Mouse (Mus musculus) hindbrain, embryonic 10.5 days (tissue): ENCODE results near the gene Lix1. TPM values are rescaled to one million over a fixed set of nuclear protein-coding genes. Genes with fewer than 3 reads are reported as not detected.
"Not testable (repeated sequence)": the region's sequence is repeated elsewhere in the genome, so short reads cannot be mapped to it uniquely, and the experiment has no call there.

Source experiments
- DNase-seq: peaks from one replicate; pipeline ENCODE4 v3.0.0-alpha.2; 2017; ENCODE audit warnings: low spot score
- H3K27ac ChIP-seq: fragments of 300-500 bp; sonication (generic); 2 replicates; pipeline ENCODE4 v1.5.1; 2016; ENCODE audit warnings: mild to moderate bottlenecking, moderate library complexity
- H3K27me3 ChIP-seq: fragments of 300-500 bp; sonication (generic); 2 replicates; pipeline ENCODE4 v1.6.1; 2016; ENCODE audit warnings: mild to moderate bottlenecking; ENCODE audit not compliant: poor library complexity, insufficient read depth, severe bottlenecking
- H3K36me3 ChIP-seq: fragments of 300-500 bp; sonication (generic); 2 replicates; pipeline ENCODE4 v1.6.1; 2016; ENCODE audit warnings: mild to moderate bottlenecking, moderate library complexity
- H3K4me1 ChIP-seq: fragments of 300-500 bp; sonication (generic); replicated peaks from 2 replicates; pipeline ENCODE4 v1.6.1; 2016; ENCODE audit warnings: mild to moderate bottlenecking
- H3K4me3 ChIP-seq: fragments of 300-500 bp; sonication (generic); 2 replicates; pipeline ENCODE4 v1.5.1; 2016; ENCODE audit warnings: mild to moderate bottlenecking, moderate library complexity
- H3K9me3 ChIP-seq: fragments of 300-500 bp; sonication (generic); 2 replicates; pipeline ENCODE4 v1.6.1; 2016; ENCODE audit warnings: mild to moderate bottlenecking, moderate library complexity
- WGBS: fragments of 180-500 bp; shearing (Covaris S2); methylation state at CpG from one replicate; pipeline ENCODE4 v1.1.7; 2016; 5-methylcytosine and 5-hydroxymethylcytosine counted together
- polyA plus RNA-seq: library from polyadenylated mRNA; unstranded; fragments of >200 nt; fragmentation: Nextera tagmentation; extraction: Ambion mirVana; gene quantifications from 2 replicates; pipeline ENCODE4 v1.2.1, GENCODE M21; 2016

The Lix1 gene
- polyA plus RNA-seq, 1 experiment from 2014 or later: 31.6 TPM

GRCm38 (mm10) chr17:17452617-17453016 lies 50.1 kb downstream of the Lix1 start:
- Histone ChIP-seq H3K27ac (no peak overlapping the region), H3K4me1 (peaks cover 14% of the 10 kb centered on the region), H3K4me3 (no peak overlapping the region), H3K9me3 (no peaks in the 10 kb centered on the region), H3K27me3 (no peaks in the 10 kb centered on the region), H3K36me3 (peaks cover 3% of the 10 kb centered on the region; the same call in 1 of the 2 replicates)
- 92% methylated on average over 3 of the region's 3 CpGs for WGBS
- no peak for DNase-seq

- Histone ChIP-seq H3K27me3 (no peaks in the 10 kb centered on the region), H3K4me3 (no peak overlapping the region), H3K4me1 (peaks cover 1% of the 10 kb centered on the region), H3K27ac (no peak overlapping the region), H3K9me3 (no peaks in the 10 kb centered on the region), H3K36me3 (peaks cover 8% of the 10 kb centered on the region; the same call in 1 of the 2 replicates)
- 84% methylated on average over 1 of the region's 1 CpGs for WGBS
- no peak for DNase-seq
Measured at GRCm38 (mm10) chr17:17454573-17454972, 52.1 kb downstream of the Lix1 start.

- Histone ChIP-seq H3K27me3 (no peaks in the 10 kb centered on the region), H3K9me3 (no peaks in the 10 kb centered on the region), H3K4me3 (no peak overlapping the region), H3K36me3 (no peaks in the 10 kb centered on the region), H3K4me1 (0 out of 2 replicates have a peak, but pooled peaks cover under 1% of the 10 kb centered on the region), H3K27ac (no peak overlapping the region)
- no peak for DNase-seq
- WGBS: 69% methylated on average over 2 of the region's 2 CpGs
Measured at GRCm38 (mm10) chr17:17485789-17486188, 83.3 kb downstream of the Lix1 start.

GRCm38 (mm10) chr17:17490820-17491621 lies 88.5 kb downstream of the Lix1 start:
- peak; percentile 74 for DNase-seq
- no peaks in the 10 kb centered on the region for H3K9me3 ChIP-seq
- no peak overlapping the region for H3K4me3 ChIP-seq
- no peaks in the 10 kb centered on the region for H3K27me3 ChIP-seq
- peak overlapping the region; percentile 69 for H3K27ac ChIP-seq
- 50% methylated on average over 14 of the region's 15 CpGs for WGBS
- no peaks in the 10 kb centered on the region for H3K36me3 ChIP-seq
- H3K4me1 ChIP-seq: 0 out of 2 replicates have a peak, but pooled peaks cover 2% of the 10 kb centered on the region

- H3K4me3 ChIP-seq: no peak overlapping the region
- 0 out of 2 replicates have a peak, but pooled peaks cover 2% of the 10 kb centered on the region for H3K4me1 ChIP-seq
- no peaks in the 10 kb centered on the region for H3K9me3 ChIP-seq
- H3K27me3 ChIP-seq: no peaks in the 10 kb centered on the region
- WGBS: 65% methylated on average over 7 of the region's 7 CpGs
- H3K27ac ChIP-seq: peak overlapping the region; percentile 43; the same call in 1 of the 2 replicates
- no peak for DNase-seq
- no peaks in the 10 kb centered on the region for H3K36me3 ChIP-seq
Measured at GRCm38 (mm10) chr17:17491622-17492001, 89.1 kb downstream of the Lix1 start.

- Histone ChIP-seq H3K36me3 (no peaks in the 10 kb centered on the region), H3K27ac (0 out of 2 replicates have a peak overlapping the region, but pooled peaks have one; percentile 43), H3K9me3 (no peaks in the 10 kb centered on the region), H3K4me3 (no peak overlapping the region), H3K27me3 (no peaks in the 10 kb centered on the region), H3K4me1 (0 out of 2 replicates have a peak, but pooled peaks cover 2% of the 10 kb centered on the region)
- DNase-seq: no peak
- 88% methylated on average over 8 of the region's 8 CpGs for WGBS
Measured at GRCm38 (mm10) chr17:17492116-17492515, 89.6 kb downstream of the Lix1 start.

- not testable (repeated sequence) for H3K36me3 ChIP-seq, H3K4me1 ChIP-seq, H3K27ac ChIP-seq, H3K4me3 ChIP-seq, H3K27me3 ChIP-seq, H3K9me3 ChIP-seq, DNase-seq
Measured at GRCm38 (mm10) chr17:17496234-17496633, 93.8 kb downstream of the Lix1 start.

- H3K4me3 ChIP-seq: no peak overlapping the region
- no peak for DNase-seq
- no peak overlapping the region for H3K27ac ChIP-seq
- H3K4me1 ChIP-seq: no peaks in the 10 kb centered on the region
- no peaks in the 10 kb centered on the region for H3K9me3 ChIP-seq
- WGBS: 93% methylated on average over 7 of the region's 7 CpGs
- no peaks in the 10 kb centered on the region for H3K27me3 ChIP-seq
- H3K36me3 ChIP-seq: no peaks in the 10 kb centered on the region
Measured at GRCm38 (mm10) chr17:17496730-17497129, 94.3 kb downstream of the Lix1 start.

- WGBS: 34% methylated on average over 1 of the region's 1 CpGs
- DNase-seq: no peak
- H3K9me3 ChIP-seq: no peaks in the 10 kb centered on the region
- H3K4me1 ChIP-seq: no peaks in the 10 kb centered on the region
- no peak overlapping the region for H3K4me3 ChIP-seq
- H3K36me3 ChIP-seq: no peaks in the 10 kb centered on the region
- H3K27me3 ChIP-seq: no peaks in the 10 kb centered on the region
- no peak overlapping the region for H3K27ac ChIP-seq
Measured at GRCm38 (mm10) chr17:17498848-17499247, 96.4 kb downstream of the Lix1 start.

- Histone ChIP-seq H3K27me3 (no peaks in the 10 kb centered on the region), H3K36me3 (no peaks in the 10 kb centered on the region), H3K4me1 (no peaks in the 10 kb centered on the region), H3K4me3 (no peak overlapping the region), H3K27ac (no peak overlapping the region), H3K9me3 (no peaks in the 10 kb centered on the region)
- WGBS: 78% methylated on average over 3 of the region's 3 CpGs
- DNase-seq: no peak
Measured at GRCm38 (mm10) chr17:17499278-17499677, 96.8 kb downstream of the Lix1 start.

GRCm38 (mm10) chr17:17506677-17507076 lies 104.2 kb downstream of the Lix1 start:
- no peak overlapping the region for H3K27ac ChIP-seq

More at GRCm38 (mm10) chr17:17506677-17507076, 104.2 kb downstream of the Lix1 start:
- H3K9me3 ChIP-seq: 0 out of 2 replicates have a peak, but pooled peaks cover 2% of the 10 kb centered on the region
- DNase-seq: no peak
- 88% methylated on average over 10 of the region's 10 CpGs for WGBS
- H3K4me3 ChIP-seq: no peak overlapping the region
- H3K36me3 ChIP-seq: no peaks in the 10 kb centered on the region
- no peaks in the 10 kb centered on the region for H3K4me1 ChIP-seq
- H3K27me3 ChIP-seq: no peaks in the 10 kb centered on the region
